Mouse (Mus musculus) hindbrain, embryonic 13.5 days (tissue): ENCODE data around the gene Matn1. TPM values are rescaled to one million over a fixed set of nuclear protein-coding genes. Genes with fewer than 3 reads are reported as not detected.

Experiments
- ATAC-seq: fragments of 200-750 bp; cut with Nextera tagmentation; 2 replicates; pipeline ENCODE4 v1.8.0; 2017; ENCODE audit warnings: moderate TSS enrichment; ENCODE audit not compliant: low FRiP score
- H3K27ac ChIP-seq: fragments of 300-500 bp; sonication (generic); 2 replicates; pipeline ENCODE4 v1.5.1; 2015; ENCODE audit warnings: inconsistent platforms, mild to moderate bottlenecking, moderate library complexity
- H3K27me3 ChIP-seq: fragments of 300-500 bp; sonication (generic); 2 replicates; pipeline ENCODE4 v1.6.1; 2015; ENCODE audit warnings: mild to moderate bottlenecking, inconsistent platforms
- H3K36me3 ChIP-seq: fragments of 300-500 bp; sonication (generic); 2 replicates; pipeline ENCODE4 v1.6.1; 2015; ENCODE audit warnings: mild to moderate bottlenecking, inconsistent platforms
- H3K4me1 ChIP-seq: fragments of 300-500 bp; sonication (generic); replicated peaks from 2 replicates; pipeline ENCODE4 v1.6.1; 2015; ENCODE audit warnings: inconsistent platforms
- H3K4me2 ChIP-seq: fragments of 300-500 bp; sonication (generic); 2 replicates; pipeline ENCODE4 v1.6.1; 2015; ENCODE audit warnings: inconsistent platforms, mild to moderate bottlenecking, moderate library complexity
- H3K4me3 ChIP-seq: fragments of 300-500 bp; sonication (generic); 2 replicates; pipeline ENCODE4 v1.5.1; 2015; ENCODE audit warnings: mild to moderate bottlenecking, inconsistent platforms
- H3K9ac ChIP-seq: fragments of 300-500 bp; sonication (generic); 2 replicates; pipeline ENCODE4 v1.6.1; 2015; ENCODE audit warnings: mild to moderate bottlenecking, inconsistent platforms
- H3K9me3 ChIP-seq: fragments of 300-500 bp; sonication (generic); 2 replicates; pipeline ENCODE4 v1.6.1; 2016; ENCODE audit warnings: inconsistent platforms
- WGBS: fragments of 180-500 bp; shearing (Covaris S2); methylation state at CpG from one replicate; pipeline ENCODE4 v1.1.7; 2015; 5-methylcytosine and 5-hydroxymethylcytosine counted together
- polyA plus RNA-seq: library from polyadenylated mRNA; unstranded; fragments of >200 nt; fragmentation: Nextera tagmentation; extraction: Ambion mirVana; gene quantifications from 2 replicates; pipeline ENCODE4 v1.2.1, GENCODE M21; 2015

Matn1 gene
- polyA plus RNA-seq, 1 experiment from 2014 or later, result 0.71 TPM

- ATAC-seq, result no peak
- H3K4me2 ChIP-seq, result no peak overlapping the region
- H3K9me3 ChIP-seq, result no peaks in the 10 kb centered on the region
- H3K27ac ChIP-seq, result no peak overlapping the region
- peaks cover 24% of the 10 kb centered on the region; the same call in 1 of the 2 replicates for H3K27me3 ChIP-seq
- H3K4me3 ChIP-seq, result no peak overlapping the region
- H3K9ac ChIP-seq, result no peak overlapping the region
- 60% methylated on average over 6 of the region's 6 CpGs for WGBS
- H3K4me1 ChIP-seq, result 0 out of 2 replicates have a peak, but pooled peaks cover 9% of the 10 kb centered on the region
- H3K36me3 ChIP-seq, result no peaks in the 10 kb centered on the region
Measured at GRCm38 (mm10) chr4:130959678-130960077, 15.5 kb downstream of the Matn1 start.

DNA sequence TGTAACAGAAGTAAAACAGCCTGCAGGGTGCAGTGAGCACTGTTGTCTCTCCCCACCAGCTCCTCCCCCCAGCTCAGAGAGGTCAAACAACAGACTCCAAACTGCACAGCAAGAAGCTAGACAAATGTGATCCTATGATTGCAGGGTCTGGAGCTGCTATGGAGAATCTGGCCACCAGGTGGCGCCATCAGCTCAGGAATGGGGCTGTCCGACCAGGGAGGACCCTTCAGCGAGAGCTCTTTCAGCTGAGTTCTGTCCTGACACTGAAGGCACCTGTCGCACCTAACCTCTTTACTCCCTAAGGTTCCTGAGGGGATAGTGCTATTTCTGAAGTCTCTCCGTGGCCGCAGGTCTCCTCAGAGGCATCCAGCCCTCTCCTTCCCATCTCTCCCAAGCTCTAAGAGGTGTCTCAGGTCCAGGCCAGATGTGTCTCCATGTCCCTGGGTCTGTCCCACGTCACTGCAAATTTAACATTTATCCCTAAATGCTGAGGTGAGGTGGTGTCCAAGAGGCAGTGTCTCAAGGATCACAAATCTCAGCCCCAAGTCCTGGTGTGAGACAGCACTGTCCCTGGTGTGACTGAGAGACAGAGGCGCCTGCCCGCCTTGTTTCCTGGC is 16.0 kb downstream of the Matn1 start:
- H3K4me3 ChIP-seq, result no peak overlapping the region
- peaks cover 24% of the 10 kb centered on the region; the same call in 1 of the 2 replicates for H3K27me3 ChIP-seq
- ATAC-seq, result peak; percentile 59
- H3K27ac ChIP-seq, result no peak overlapping the region
- 0 out of 2 replicates have a peak, but pooled peaks cover 9% of the 10 kb centered on the region for H3K4me1 ChIP-seq
- H3K9ac ChIP-seq, result no peak overlapping the region
- no peaks in the 10 kb centered on the region for H3K36me3 ChIP-seq
- no peak overlapping the region for H3K4me2 ChIP-seq
- WGBS, result 31% methylated on average over 9 of the region's 9 CpGs
- no peaks in the 10 kb centered on the region for H3K9me3 ChIP-seq

DNA sequence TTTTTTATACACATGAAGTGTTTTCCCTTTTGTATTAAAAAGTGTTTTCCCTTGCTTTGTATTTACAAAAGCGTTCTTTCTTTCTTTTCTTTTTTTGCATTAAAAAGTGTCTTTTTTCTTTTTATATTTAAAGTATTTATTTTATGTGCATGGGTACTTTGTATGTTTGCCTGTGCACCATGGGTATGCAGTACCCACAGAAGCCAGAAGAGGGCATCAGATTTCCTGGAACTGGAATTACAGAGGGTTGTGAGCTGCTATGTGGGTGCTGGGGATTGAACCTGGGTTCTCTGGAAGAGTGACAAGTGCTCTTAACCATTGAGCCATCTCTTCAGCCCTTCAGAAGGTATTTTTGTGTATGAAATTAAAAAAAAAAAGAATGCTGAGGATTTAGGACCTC is 27.1 kb downstream of the Matn1 start:
- Histone ChIP-seq H3K9ac (no peak overlapping the region), H3K4me2 (no peak overlapping the region), H3K27ac (no peak overlapping the region), H3K27me3 (peaks cover 17% of the 10 kb centered on the region; the same call in 1 of the 2 replicates), H3K36me3 (no peaks in the 10 kb centered on the region), H3K9me3 (no peaks in the 10 kb centered on the region), H3K4me3 (no peak overlapping the region), H3K4me1 (peaks cover 17% of the 10 kb centered on the region; the same call in 1 of the 2 replicates)
- no peak for ATAC-seq
- WGBS, result 100% methylated on average over 1 of the region's 1 CpGs

DNA sequence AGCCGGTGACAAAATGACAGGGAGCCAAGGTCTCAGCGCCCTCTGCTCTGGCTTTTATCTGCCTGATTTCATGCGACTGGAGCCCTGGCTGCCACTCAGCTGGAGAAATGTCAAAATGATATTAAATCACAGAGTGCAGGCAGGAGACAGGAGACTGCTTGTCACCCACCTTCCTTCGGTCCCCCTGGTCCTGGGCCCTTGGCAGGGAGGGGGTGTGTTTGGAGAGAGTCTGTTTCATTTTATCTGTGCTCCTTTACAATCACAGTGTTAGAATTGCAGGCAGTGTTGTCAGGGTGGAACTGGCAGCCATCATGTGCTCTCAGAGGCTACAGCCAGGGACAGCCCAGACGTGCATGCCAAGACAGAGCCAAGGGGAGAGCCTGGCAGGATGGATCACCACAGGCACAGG is 28.2 kb downstream of the Matn1 start:
- peak; percentile 41; the same call in 1 of the 2 replicates for ATAC-seq
- Histone ChIP-seq H3K27me3 (peaks cover 5% of the 10 kb centered on the region; the same call in 1 of the 2 replicates), H3K4me1 (peaks cover 21% of the 10 kb centered on the region), H3K4me3 (no peak overlapping the region), H3K36me3 (no peaks in the 10 kb centered on the region), H3K27ac (peak overlapping the region; percentile 69), H3K9me3 (no peaks in the 10 kb centered on the region), H3K9ac (no peak overlapping the region), H3K4me2 (no peak overlapping the region)
- 46% methylated on average over 5 of the region's 5 CpGs for WGBS

GRCm38 (mm10) chr4:130973332-130974263 is 29.4 kb downstream of the Matn1 start:
- WGBS, result 42% methylated on average over 19 of the region's 19 CpGs
- peak; percentile 67 for ATAC-seq
- peak overlapping the region; percentile 69 for H3K27ac ChIP-seq
- H3K9me3 ChIP-seq, result no peaks in the 10 kb centered on the region
- H3K4me3 ChIP-seq, result no peak overlapping the region
- H3K9ac ChIP-seq, result no peak overlapping the region
- no peaks in the 10 kb centered on the region for H3K36me3 ChIP-seq
- peaks cover 21% of the 10 kb centered on the region for H3K4me1 ChIP-seq
- peaks cover 3% of the 10 kb centered on the region; the same call in 1 of the 2 replicates for H3K27me3 ChIP-seq
- no peak overlapping the region for H3K4me2 ChIP-seq

- peaks cover 4% of the 10 kb centered on the region; the same call in 1 of the 2 replicates for H3K27me3 ChIP-seq
- no peak overlapping the region for H3K4me3 ChIP-seq
- no peak for ATAC-seq
- no peak overlapping the region for H3K27ac ChIP-seq
- peaks cover 7% of the 10 kb centered on the region; the same call in 1 of the 2 replicates for H3K4me1 ChIP-seq
- WGBS, result 85% methylated on average over 3 of the region's 3 CpGs
- H3K36me3 ChIP-seq, result no peaks in the 10 kb centered on the region
- no peak overlapping the region for H3K9ac ChIP-seq
- H3K9me3 ChIP-seq, result no peaks in the 10 kb centered on the region
- no peak overlapping the region for H3K4me2 ChIP-seq
Measured at GRCm38 (mm10) chr4:130978981-130979380, 34.8 kb downstream of the Matn1 start.

DNA sequence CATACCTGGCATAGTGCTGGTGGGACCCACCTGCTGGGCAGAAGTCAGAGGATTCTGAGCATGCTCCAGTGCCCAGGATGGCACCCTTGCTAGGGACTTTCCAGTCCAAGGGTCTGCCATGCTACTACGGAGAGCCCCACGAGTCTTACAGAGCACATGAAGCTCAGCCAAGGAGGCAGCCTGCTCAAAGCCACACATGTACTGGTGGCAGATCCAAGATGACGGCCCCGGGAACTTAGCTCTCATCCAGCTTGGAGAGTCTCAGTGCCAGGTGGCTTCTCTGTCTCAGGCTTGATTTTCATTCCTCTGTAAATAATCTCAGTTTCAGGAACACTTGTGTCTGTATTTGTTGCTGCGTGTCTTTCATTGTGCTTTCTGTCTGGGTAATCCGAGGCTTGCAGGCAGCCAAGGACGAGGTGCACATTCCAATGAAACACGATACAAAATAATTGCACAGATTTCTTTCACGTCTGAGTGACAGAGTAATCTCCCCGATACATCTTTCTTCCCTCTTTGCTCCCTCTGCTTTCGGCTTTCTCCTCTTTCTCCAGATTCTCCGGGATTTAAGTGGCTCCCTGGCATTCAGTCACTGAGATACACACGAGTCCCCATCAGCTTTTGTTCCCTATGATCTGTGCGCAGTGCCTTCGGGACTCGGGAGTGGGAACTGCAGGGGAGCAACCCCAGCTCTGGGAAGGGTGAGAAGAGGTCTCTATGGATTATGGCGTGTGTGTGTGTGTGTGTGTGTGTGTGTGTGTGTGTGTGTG is 40.4 kb downstream of the Matn1 start:
- no peak overlapping the region for H3K27ac ChIP-seq
- no peak overlapping the region for H3K4me2 ChIP-seq
- H3K9ac ChIP-seq, result no peak overlapping the region
- WGBS, result 68% methylated on average over 17 of the region's 17 CpGs
- H3K4me1 ChIP-seq, result 0 out of 2 replicates have a peak, but pooled peaks cover 3% of the 10 kb centered on the region
- 0 out of 2 replicates have a peak, but pooled peaks cover 4% of the 10 kb centered on the region for H3K27me3 ChIP-seq
- no peak for ATAC-seq
- H3K36me3 ChIP-seq, result no peaks in the 10 kb centered on the region
- no peak overlapping the region for H3K4me3 ChIP-seq
- H3K9me3 ChIP-seq, result no peaks in the 10 kb centered on the region

DNA sequence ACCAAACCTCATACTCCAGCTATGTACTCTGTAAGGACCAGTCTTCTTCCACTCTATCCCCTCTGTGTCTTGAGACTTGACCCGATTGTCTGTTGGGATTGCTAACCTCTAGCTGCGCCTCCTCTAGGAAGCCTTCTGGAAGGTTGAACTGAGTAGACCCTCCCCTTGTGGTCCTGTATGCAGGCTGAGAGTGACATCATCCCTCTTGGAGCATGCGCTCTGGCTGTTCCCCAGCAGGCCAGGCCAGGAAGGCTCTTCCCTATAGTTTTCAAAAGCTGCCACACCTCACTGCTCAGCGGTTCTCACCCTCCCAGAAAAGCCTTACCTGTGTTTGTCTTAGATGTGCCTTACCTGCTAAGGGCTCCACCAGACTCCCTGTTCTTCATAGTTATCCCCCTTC is 42.9 kb downstream of the Matn1 start:
- no peak overlapping the region for H3K9ac ChIP-seq
- no peak overlapping the region for H3K4me3 ChIP-seq
- no peak overlapping the region for H3K4me2 ChIP-seq
- no peak for ATAC-seq
- H3K27me3 ChIP-seq, result 0 out of 2 replicates have a peak, but pooled peaks cover 4% of the 10 kb centered on the region
- no peaks in the 10 kb centered on the region for H3K9me3 ChIP-seq
- no peaks in the 10 kb centered on the region for H3K36me3 ChIP-seq
- 0 out of 2 replicates have a peak, but pooled peaks cover 3% of the 10 kb centered on the region for H3K4me1 ChIP-seq
- no peak overlapping the region for H3K27ac ChIP-seq
- WGBS, result 93% methylated on average over 4 of the region's 4 CpGs

- no peak overlapping the region for H3K4me2 ChIP-seq
- H3K9me3 ChIP-seq, result no peaks in the 10 kb centered on the region
- no peaks in the 10 kb centered on the region for H3K36me3 ChIP-seq
- no peak for ATAC-seq
- H3K9ac ChIP-seq, result no peak overlapping the region
- no peak overlapping the region for H3K27ac ChIP-seq
- no peak overlapping the region for H3K4me3 ChIP-seq
- 0 out of 2 replicates have a peak, but pooled peaks cover 3% of the 10 kb centered on the region for H3K4me1 ChIP-seq
- 0 out of 2 replicates have a peak, but pooled peaks cover 4% of the 10 kb centered on the region for H3K27me3 ChIP-seq
- WGBS, result 81% methylated on average over 6 of the region's 6 CpGs
Measured at GRCm38 (mm10) chr4:130988219-130988839, 44.1 kb downstream of the Matn1 start.

GRCm38 (mm10) chr4:130989146-130989545 is 45.0 kb downstream of the Matn1 start:
- Histone ChIP-seq H3K4me3 (no peak overlapping the region), H3K27ac (no peak overlapping the region), H3K4me1 (0 out of 2 replicates have a peak, but pooled peaks cover 3% of the 10 kb centered on the region), H3K36me3 (no peaks in the 10 kb centered on the region), H3K27me3 (0 out of 2 replicates have a peak, but pooled peaks cover 4% of the 10 kb centered on the region), H3K9ac (no peak overlapping the region), H3K4me2 (no peak overlapping the region), H3K9me3 (no peaks in the 10 kb centered on the region)
- WGBS, result 73% methylated on average over 9 of the region's 9 CpGs
- ATAC-seq, result no peak

- no peak for ATAC-seq
- Histone ChIP-seq H3K9me3 (no peaks in the 10 kb centered on the region; the same call in 1 of the 2 replicates), H3K4me3 (no peak overlapping the region), H3K4me1 (0 out of 2 replicates have a peak, but pooled peaks cover 3% of the 10 kb centered on the region), H3K9ac (no peak overlapping the region), H3K4me2 (no peak overlapping the region), H3K27me3 (0 out of 2 replicates have a peak, but pooled peaks cover 4% of the 10 kb centered on the region), H3K27ac (no peak overlapping the region), H3K36me3 (no peaks in the 10 kb centered on the region)
- 96% methylated on average over 5 of the region's 5 CpGs for WGBS
Measured at GRCm38 (mm10) chr4:130990966-130991365, 46.8 kb downstream of the Matn1 start.
